Mouse (Mus musculus): Measurements from ENCODE around the gene Lap3. TPM values are rescaled to one million over a fixed set of nuclear protein-coding genes. Genes with fewer than 3 reads are reported as not detected.

Lap3 gene
- polyA plus RNA-seq, 1 experiment from 2014 or later: 108 TPM

GRCm38 (mm10) chr5:45535177-45535576 is 42.0 kb downstream of the Lap3 start:
- ATAC-seq: no peak

GRCm38 (mm10) chr5:45539502-45539901 is 46.3 kb downstream of the Lap3 start:
- H3K27me3 ChIP-seq (replicated peaks; ENCODE audit: control insufficient read depth, insufficient read depth, low read length): no peaks in the 10 kb centered on the region
- H3K36me3 ChIP-seq (ENCODE audit: control insufficient read depth, insufficient read depth): no peaks in the 10 kb centered on the region
- H3K4me3 ChIP-seq (ENCODE audit: low read depth, low read length): no peak overlapping the region
- TF ChIP-seq CTCF (IDR thresholded peaks at IDR 0.05; ENCODE audit: low read depth): peak; percentile 47
- H3K4me1 ChIP-seq (replicated peaks; ENCODE audit: control insufficient read depth, insufficient read depth, low read length): no peaks in the 10 kb centered on the region; the same call in 1 of the 2 replicates
- H3K9ac ChIP-seq (ENCODE audit: low read depth, low read length): no peak overlapping the region
- H3K4me2 ChIP-seq (replicated peaks; ENCODE audit: low read depth): no peak overlapping the region
- no peak for ATAC-seq
- 58% methylated on average over 10 of the region's 10 CpGs for WGBS
- H3K27ac ChIP-seq (ENCODE audit: low read depth, low read length): no peak overlapping the region
- no peaks in the 10 kb centered on the region for H3K9me3 ChIP-seq (ENCODE audit: control insufficient read depth)

More at GRCm38 (mm10) chr5:45535177-45535576, 42.0 kb downstream of the Lap3 start:
- H3K36me3 ChIP-seq (ENCODE audit: control insufficient read depth, insufficient read depth): 0 out of 2 replicates have a peak, but pooled peaks cover 14% of the 10 kb centered on the region
- no peaks in the 10 kb centered on the region; the same call in 1 of the 2 replicates for H3K4me1 ChIP-seq (replicated peaks; ENCODE audit: control insufficient read depth, insufficient read depth, low read length)
- 70% methylated on average over 4 of the region's 4 CpGs for WGBS
- H3K27ac ChIP-seq (ENCODE audit: low read depth, low read length): no peak overlapping the region
- H3K27me3 ChIP-seq (replicated peaks; ENCODE audit: control insufficient read depth, insufficient read depth, low read length): no peaks in the 10 kb centered on the region
- no peak overlapping the region for H3K4me2 ChIP-seq (replicated peaks; ENCODE audit: low read depth)
- TF ChIP-seq CTCF (IDR thresholded peaks at IDR 0.05; ENCODE audit: low read depth): no peak
- no peak overlapping the region for H3K9ac ChIP-seq (ENCODE audit: low read depth, low read length)
- no peaks in the 10 kb centered on the region for H3K9me3 ChIP-seq (ENCODE audit: control insufficient read depth)
- H3K4me3 ChIP-seq (ENCODE audit: low read depth, low read length): no peak overlapping the region

GRCm38 (mm10) chr5:45543374-45543773 is 50.2 kb downstream of the Lap3 start:
- Histone ChIP-seq H3K36me3 (ENCODE audit: control insufficient read depth, insufficient read depth) (no peaks in the 10 kb centered on the region), H3K27ac (ENCODE audit: low read depth, low read length) (no peak overlapping the region), H3K4me1 (replicated peaks; ENCODE audit: control insufficient read depth, insufficient read depth, low read length) (no peaks in the 10 kb centered on the region), H3K9ac (ENCODE audit: low read depth, low read length) (no peak overlapping the region), H3K4me3 (ENCODE audit: low read depth, low read length) (no peak overlapping the region), H3K4me2 (replicated peaks; ENCODE audit: low read depth) (no peak overlapping the region), H3K27me3 (replicated peaks; ENCODE audit: control insufficient read depth, insufficient read depth, low read length) (no peaks in the 10 kb centered on the region), H3K9me3 (ENCODE audit: control insufficient read depth) (no peaks in the 10 kb centered on the region)
- no peak for ATAC-seq
- WGBS: 60% methylated on average over 5 of the region's 5 CpGs
- TF ChIP-seq CTCF (IDR thresholded peaks at IDR 0.05; ENCODE audit: low read depth): no peak

GRCm38 (mm10) chr5:45549586-45549985 is 56.4 kb downstream of the Lap3 start:
- Histone ChIP-seq H3K9me3 (ENCODE audit: control insufficient read depth) (no peaks in the 10 kb centered on the region), H3K4me1 (replicated peaks; ENCODE audit: control insufficient read depth, insufficient read depth, low read length) (no peaks in the 10 kb centered on the region), H3K36me3 (ENCODE audit: control insufficient read depth, insufficient read depth) (no peaks in the 10 kb centered on the region), H3K9ac (ENCODE audit: low read depth, low read length) (no peak overlapping the region), H3K27ac (ENCODE audit: low read depth, low read length) (no peak overlapping the region), H3K4me3 (ENCODE audit: low read depth, low read length) (no peak overlapping the region), H3K4me2 (replicated peaks; ENCODE audit: low read depth) (no peak overlapping the region), H3K27me3 (replicated peaks; ENCODE audit: control insufficient read depth, insufficient read depth, low read length) (no peaks in the 10 kb centered on the region)
- ATAC-seq: no peak
- 54% methylated on average over 1 of the region's 1 CpGs for WGBS
- TF ChIP-seq CTCF (IDR thresholded peaks at IDR 0.05; ENCODE audit: low read depth): no peak

Other genes with a start within 250 kb of the Lap3 start
- gene Qdpr, start 43.1 kb upstream of the Lap3 start, polyA plus RNA-seq (2015; fragmentation: Nextera tagmentation; extraction: Ambion mirVana): 355 and 422 TPM in 2 replicates
- gene Clrn2, start 39.6 kb upstream of the Lap3 start, polyA plus RNA-seq (2015; fragmentation: Nextera tagmentation; extraction: Ambion mirVana): not detected in 2 replicates
- gene Med28, start 26.9 kb downstream of the Lap3 start, polyA plus RNA-seq (2015; fragmentation: Nextera tagmentation; extraction: Ambion mirVana): 203 and 213 TPM in 2 replicates
- 1.4 and 1.5 TPM in 2 replicates for gene Fam184b, start 146.2 kb downstream of the Lap3 start, polyA plus RNA-seq (2015; fragmentation: Nextera tagmentation; extraction: Ambion mirVana)
- gene Ncapg, start 176.5 kb downstream of the Lap3 start, polyA plus RNA-seq (2015; fragmentation: Nextera tagmentation; extraction: Ambion mirVana): 9.3 and 10.4 TPM in 2 replicates

Measured in intestine, postnatal 0 days (tissue).